Mouse (Mus musculus): Measurements from ENCODE around the gene Fam43b. TPM values are rescaled to one million over a fixed set of nuclear protein-coding genes. Genes with fewer than 3 reads are reported as not detected.

Fam43b gene
- 0.05 TPM in 1 of 2 replicates, not detected in the other for polyA plus RNA-seq (2015; fragmentation: Nextera tagmentation; extraction: Ambion mirVana)

GRCm38 (mm10) chr4:138395971-138396645 lies at the start of gene Fam43b:
Gene Fam43b, minus strand, starts transcription at chr4:138396528.

GRCm38 (mm10) chr4:138434347-138435316 lies 38.3 kb upstream of the Fam43b start, which contains the start of gene Mul1:
Gene Mul1, plus strand, starts transcription at chr4:138434671.

DNA sequence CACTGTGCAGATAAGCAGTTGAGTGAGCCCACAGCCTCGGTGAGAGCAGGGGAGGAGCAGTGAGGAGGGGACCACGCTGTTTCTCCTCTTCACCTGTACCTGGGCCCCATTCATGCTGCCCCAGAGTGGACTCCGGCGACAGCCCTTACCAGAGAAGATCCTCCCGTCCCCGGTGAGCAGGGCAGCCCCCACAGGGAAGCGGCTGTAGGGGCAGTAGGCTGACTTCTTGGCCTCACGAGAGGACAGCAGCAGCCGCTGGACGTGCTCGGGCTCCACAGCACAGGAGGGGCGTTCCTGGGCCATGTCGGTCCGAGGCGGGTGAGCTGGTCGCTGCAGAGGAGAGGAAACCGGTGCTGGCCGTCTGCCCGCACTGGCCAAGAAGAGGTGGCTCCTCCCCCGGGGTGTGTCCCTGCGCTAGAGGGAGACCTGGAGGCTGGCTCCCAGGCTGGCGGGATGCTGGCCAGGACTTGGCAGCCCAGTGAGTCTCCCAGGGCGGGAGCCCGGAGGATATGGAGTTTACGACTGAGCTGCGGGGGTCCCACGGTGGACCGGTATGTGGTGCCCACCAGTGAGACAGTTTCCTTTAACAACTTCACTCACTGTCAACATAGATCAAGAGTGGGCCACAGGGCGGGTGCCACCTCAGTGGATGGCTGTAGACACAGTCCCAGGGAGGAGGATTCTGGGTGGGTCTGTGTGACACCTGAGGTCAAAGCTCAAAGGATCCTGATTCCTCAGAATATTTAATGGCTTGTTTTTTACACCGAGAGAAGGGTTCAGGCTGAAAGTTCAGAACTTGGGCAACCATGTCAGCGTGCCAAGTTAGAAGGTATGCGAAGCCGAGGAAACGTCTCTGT lies 28.5 kb downstream of the Fam43b start, which contains the start of gene Cda:
Gene Cda (minus strand): TSS at position 352 of the 857 bp plus-strand sequence.

Other genes with a start within 250 kb of the Fam43b start
- 72.3 and 73.4 TPM in 2 replicates for gene Hp1bp3, start 180.2 kb downstream of the Fam43b start, polyA plus RNA-seq (2015; fragmentation: Nextera tagmentation; extraction: Ambion mirVana)
- not detected in 2 replicates for gene Sh2d5, start 146.1 kb downstream of the Fam43b start, polyA plus RNA-seq (2015; fragmentation: Nextera tagmentation; extraction: Ambion mirVana)
- 0.27 and 0.32 TPM in 2 replicates for gene Kif17, start 146.1 kb downstream of the Fam43b start, polyA plus RNA-seq (2015; fragmentation: Nextera tagmentation; extraction: Ambion mirVana)
- gene Ddost, start 91.8 kb downstream of the Fam43b start, polyA plus RNA-seq (2015; fragmentation: Nextera tagmentation; extraction: Ambion mirVana): 136 and 166 TPM in 2 replicates
- gene Pink1, start 70.2 kb downstream of the Fam43b start, polyA plus RNA-seq (2015; fragmentation: Nextera tagmentation; extraction: Ambion mirVana): 111 and 152 TPM in 2 replicates
- gene Cda, start 28.5 kb downstream of the Fam43b start, polyA plus RNA-seq (2015; fragmentation: Nextera tagmentation; extraction: Ambion mirVana): 3.4 and 3.7 TPM in 2 replicates
- gene Mul1, start 38.1 kb upstream of the Fam43b start, polyA plus RNA-seq (2015; fragmentation: Nextera tagmentation; extraction: Ambion mirVana): 16.6 and 16.9 TPM in 2 replicates
- gene Camk2n1, start 57.8 kb upstream of the Fam43b start, polyA plus RNA-seq (2015; fragmentation: Nextera tagmentation; extraction: Ambion mirVana): 1.9 and 2.4 TPM in 2 replicates
- not detected in 2 replicates for gene Vwa5b1, start 239.4 kb upstream of the Fam43b start, polyA plus RNA-seq (2015; fragmentation: Nextera tagmentation; extraction: Ambion mirVana)

All from skeletal muscle tissue, postnatal 0 days (tissue).